Mouse (Mus musculus) right cerebral cortex, postnatal 25 days (tissue): ENCODE results near the gene Gm10972.
"Not testable (repeated sequence)": the region's sequence is repeated elsewhere in the genome, so short reads cannot be mapped to it uniquely, and the experiment has no call there.

Experiments
- DNase-seq: peaks from one replicate; pipeline ENCODE4 v3.0.0; 2022

Gm10972 gene

GRCm38 (mm10) chr3:94659142-94659748 lies 16.3 kb downstream of the Gm10972 start:
- not testable (repeated sequence) for DNase-seq

GRCm38 (mm10) chr3:94660841-94661240 lies 17.9 kb downstream of the Gm10972 start:
- not testable (repeated sequence) for DNase-seq

GRCm38 (mm10) chr3:94665060-94665802 lies 22.3 kb downstream of the Gm10972 start:
- not testable (repeated sequence) for DNase-seq

- DNase-seq = not testable (repeated sequence)
Observed at GRCm38 (mm10) chr3:94665896-94666295, 23.0 kb downstream of the Gm10972 start.

GRCm38 (mm10) chr3:94675101-94675500 lies 32.2 kb downstream of the Gm10972 start:
- not testable (repeated sequence) for DNase-seq

- DNase-seq = no peak
Observed at GRCm38 (mm10) chr3:94679351-94679841, 36.5 kb downstream of the Gm10972 start.

GRCm38 (mm10) chr3:94680032-94680431 lies 37.1 kb downstream of the Gm10972 start:
- DNase-seq = not testable (repeated sequence)

GRCm38 (mm10) chr3:94680783-94681182 lies 37.9 kb downstream of the Gm10972 start:
- DNase-seq = no peak

- DNase-seq = no peak
Observed at GRCm38 (mm10) chr3:94683646-94684045, 40.7 kb downstream of the Gm10972 start.

GRCm38 (mm10) chr3:94685989-94686772 lies 43.3 kb downstream of the Gm10972 start:
- not testable (repeated sequence) for DNase-seq

- not testable (repeated sequence) for DNase-seq
Observed at GRCm38 (mm10) chr3:94688698-94689097, 45.8 kb downstream of the Gm10972 start.

GRCm38 (mm10) chr3:94689195-94689594 lies 46.3 kb downstream of the Gm10972 start:
- not testable (repeated sequence) for DNase-seq

- DNase-seq = not testable (repeated sequence)
Observed at GRCm38 (mm10) chr3:94690162-94690561, 47.2 kb downstream of the Gm10972 start.

- no peak for DNase-seq
Observed at GRCm38 (mm10) chr3:94690616-94691247, 47.8 kb downstream of the Gm10972 start.

- not testable (repeated sequence) for DNase-seq
Observed at GRCm38 (mm10) chr3:94691694-94692093, 48.8 kb downstream of the Gm10972 start.
